Mouse (Mus musculus) brain, embryonic 14.5 days (tissue): ENCODE data around the gene Apoc1. TPM values are rescaled to one million over a fixed set of nuclear protein-coding genes. Genes with fewer than 3 reads are reported as not detected.

ENCODE experiments used
- DNase-seq: peaks from one replicate; pipeline ENCODE4 v3.0.0-alpha.2; 2011; ENCODE audit warnings: low read depth
- CTCF ChIP-seq: fragments of 200-500 bp; IDR thresholded peaks from 2 replicates; pipeline ENCODE4 v1.5.1; 2012; ENCODE audit warnings: inconsistent platforms, mild to moderate bottlenecking, moderate library complexity, borderline replicate concordance; ENCODE audit not compliant: insufficient read depth, insufficient read length; ENCODE audit errors: extremely low read depth
- POLR2A ChIP-seq: fragments of 200-500 bp; IDR thresholded peaks from 2 replicates; pipeline ENCODE4 v1.6.1; 2012; ENCODE audit warnings: mild to moderate bottlenecking, inconsistent platforms, borderline replicate concordance; ENCODE audit not compliant: poor library complexity, insufficient read depth, insufficient read length, severe bottlenecking; ENCODE audit errors: extremely low read depth
- polyA plus RNA-seq: library from polyadenylated mRNA; depleted of rRNA; stranded (reverse); fragments of >200 nt; gene quantifications from 2 replicates; pipeline ENCODE4 v1.2.3, GENCODE M21; 2012; rRNA removed

Gene Apoc1
- polyA plus RNA-seq, 1 experiment: 2.0 TPM

DNA sequence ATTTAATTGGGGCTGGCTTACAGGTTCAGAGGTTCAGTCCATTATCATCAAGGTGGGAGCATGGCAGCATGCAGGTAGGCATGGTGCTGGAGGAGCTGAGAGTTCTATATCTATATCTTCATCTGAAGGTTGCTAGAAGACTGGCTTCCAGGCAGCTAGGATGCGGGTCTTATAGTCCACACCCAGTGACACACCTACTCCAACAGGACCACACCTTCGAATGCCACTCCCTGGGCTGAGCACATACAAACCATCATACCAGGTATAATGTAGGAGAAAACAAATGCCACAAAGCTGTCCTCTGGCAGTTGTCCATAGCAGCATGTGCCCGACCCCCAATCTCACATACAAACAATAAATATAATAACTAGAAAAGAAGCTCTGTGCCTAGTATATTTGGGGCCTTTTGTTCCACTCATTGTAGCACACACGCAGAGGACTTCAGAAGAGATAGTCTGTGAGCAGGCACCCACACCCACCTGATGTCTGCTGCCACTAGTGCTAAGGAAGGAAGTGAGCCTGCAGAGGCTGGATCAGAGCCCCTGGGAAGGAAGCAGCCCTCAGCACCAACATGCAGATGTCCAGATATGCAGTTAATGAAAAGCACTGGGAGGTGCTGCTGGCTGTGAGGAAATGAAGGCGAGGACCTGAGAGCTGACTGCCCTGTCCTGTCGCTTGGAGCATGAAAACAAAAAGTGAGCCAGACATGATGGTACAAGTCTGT lies 41.2 kb downstream of the Apoc1 start:
- DNase-seq: no peak
- TF ChIP-seq CTCF (no peak), POLR2A (no peak)

DNA sequence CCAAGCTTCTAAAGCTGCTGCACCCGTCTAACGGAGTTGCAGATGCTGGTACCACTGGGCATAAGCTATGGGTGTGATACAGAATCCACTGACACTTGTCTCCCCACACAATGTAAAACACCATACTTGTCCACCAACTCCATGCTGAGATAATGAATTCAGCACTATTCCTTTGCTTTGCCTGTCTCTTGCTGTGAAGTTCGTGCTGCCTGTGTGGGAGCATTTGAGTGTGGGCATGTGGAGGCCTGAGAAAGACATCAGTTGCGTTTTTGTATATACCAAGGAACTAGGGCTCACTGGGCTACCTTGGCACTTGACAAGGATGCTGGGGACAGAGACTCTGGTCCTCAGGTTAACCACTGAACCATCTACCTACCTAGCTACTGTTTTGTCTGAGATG lies 51.2 kb downstream of the Apoc1 start:
- TF ChIP-seq CTCF: no peak
- no peak for DNase-seq

Other genes starting within 250 kb of the Apoc1 start
- gene Mark4, start 233.8 kb downstream of the Apoc1 start, polyA plus RNA-seq: 50.7 and 67.0 TPM in 2 replicates
- 0.91 and 1.0 TPM in 2 replicates for gene Exoc3l2, start 229.3 kb downstream of the Apoc1 start, polyA plus RNA-seq
- gene Bloc1s3, start 184.3 kb downstream of the Apoc1 start, polyA plus RNA-seq: 11.2 and 14.6 TPM in 2 replicates
- 29.0 and 38.3 TPM in 2 replicates for gene Trappc6a, start 184.3 kb downstream of the Apoc1 start, polyA plus RNA-seq
- 0.51 and 0.68 TPM in 2 replicates for gene Nkpd1, start 174.8 kb downstream of the Apoc1 start, polyA plus RNA-seq
- gene Ppp1r37, start 129.6 kb downstream of the Apoc1 start, polyA plus RNA-seq: 116 and 136 TPM in 2 replicates
- gene Zfp296, start 115.4 kb downstream of the Apoc1 start, polyA plus RNA-seq: 1.4 and 1.6 TPM in 2 replicates
- 67.3 and 72.9 TPM in 2 replicates for gene Gemin7, start 115.1 kb downstream of the Apoc1 start, polyA plus RNA-seq
- 154 and 197 TPM in 2 replicates for gene Clasrp, start 88.2 kb downstream of the Apoc1 start, polyA plus RNA-seq
- gene Relb, start 63.2 kb downstream of the Apoc1 start, polyA plus RNA-seq: 4.8 and 5.3 TPM in 2 replicates
- gene Clptm1, start 27.6 kb downstream of the Apoc1 start, polyA plus RNA-seq: 89.4 and 114 TPM in 2 replicates
- 0.30 TPM in 2 replicates for gene Apoc2, start 14.7 kb downstream of the Apoc1 start, polyA plus RNA-seq
- not detected in 2 replicates for gene Gm44805, start 11.2 kb downstream of the Apoc1 start, polyA plus RNA-seq
- not detected in 2 replicates for gene Apoc4, start 11.2 kb downstream of the Apoc1 start, polyA plus RNA-seq
- 235 and 295 TPM in 2 replicates for gene Apoe, start 6.5 kb upstream of the Apoc1 start, polyA plus RNA-seq
- gene Tomm40, start 22.8 kb upstream of the Apoc1 start, polyA plus RNA-seq: 111 and 131 TPM in 2 replicates
- gene Nectin2, start 57.8 kb upstream of the Apoc1 start, polyA plus RNA-seq: 39.7 and 45.2 TPM in 2 replicates
- 13.8 and 19.5 TPM in 2 replicates for gene Bcam, start 78.4 kb upstream of the Apoc1 start, polyA plus RNA-seq
- gene Cblc, start 104.1 kb upstream of the Apoc1 start, polyA plus RNA-seq: 0.33 and 0.58 TPM in 2 replicates
- gene Bcl3, start 130.1 kb upstream of the Apoc1 start, polyA plus RNA-seq: 0.47 and 0.92 TPM in 2 replicates
- 17.1 and 18.8 TPM in 2 replicates for gene Gm19345, start 159.3 kb upstream of the Apoc1 start, polyA plus RNA-seq
- gene Ceacam16, start 168.6 kb upstream of the Apoc1 start, polyA plus RNA-seq: not detected in 2 replicates
- 0.03 and 0.15 TPM in 2 replicates for gene Ceacam19, start 195.3 kb upstream of the Apoc1 start, polyA plus RNA-seq
- gene Pvr, start 228.5 kb upstream of the Apoc1 start, polyA plus RNA-seq: 8.1 and 11.9 TPM in 2 replicates